Mouse (Mus musculus): ENCODE measurements around the gene Phc2.
A peak's percentile ranks its signal among the peaks of the same experiment; 100 is the strongest.

Phc2 gene

DNA sequence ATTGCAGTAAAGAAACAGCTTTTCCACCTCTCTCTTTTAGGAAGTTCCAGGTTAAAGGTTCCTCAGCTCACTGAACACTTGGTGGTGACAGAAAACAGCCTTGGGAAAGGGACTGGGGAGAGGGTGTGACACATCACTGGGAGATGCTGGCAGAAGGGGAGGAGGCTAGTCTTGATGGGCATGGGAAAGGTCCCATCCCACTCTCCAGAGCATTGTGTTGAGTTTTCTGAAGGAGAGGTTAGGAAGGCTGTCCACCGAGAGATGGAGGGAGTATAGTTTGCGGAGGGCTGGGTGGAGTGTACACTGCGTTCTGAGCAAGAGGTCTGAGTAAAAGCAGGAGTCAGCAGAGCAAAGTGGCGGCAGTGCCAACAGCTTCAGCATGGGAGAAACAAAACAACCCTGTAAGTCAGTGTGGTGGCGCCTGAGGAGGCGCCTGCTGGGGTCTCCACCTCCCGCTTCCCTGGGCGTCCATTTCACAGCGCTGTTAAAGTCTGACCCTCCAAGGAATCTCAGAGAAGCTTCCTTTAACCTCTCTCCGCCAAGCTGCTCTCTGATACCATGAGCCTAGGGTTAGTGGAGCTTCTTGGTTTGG lies 88.0 kb downstream of the Phc2 start:
- peak; percentile 37 for DNase-seq (ENCODE audit: low spot score)

DNA sequence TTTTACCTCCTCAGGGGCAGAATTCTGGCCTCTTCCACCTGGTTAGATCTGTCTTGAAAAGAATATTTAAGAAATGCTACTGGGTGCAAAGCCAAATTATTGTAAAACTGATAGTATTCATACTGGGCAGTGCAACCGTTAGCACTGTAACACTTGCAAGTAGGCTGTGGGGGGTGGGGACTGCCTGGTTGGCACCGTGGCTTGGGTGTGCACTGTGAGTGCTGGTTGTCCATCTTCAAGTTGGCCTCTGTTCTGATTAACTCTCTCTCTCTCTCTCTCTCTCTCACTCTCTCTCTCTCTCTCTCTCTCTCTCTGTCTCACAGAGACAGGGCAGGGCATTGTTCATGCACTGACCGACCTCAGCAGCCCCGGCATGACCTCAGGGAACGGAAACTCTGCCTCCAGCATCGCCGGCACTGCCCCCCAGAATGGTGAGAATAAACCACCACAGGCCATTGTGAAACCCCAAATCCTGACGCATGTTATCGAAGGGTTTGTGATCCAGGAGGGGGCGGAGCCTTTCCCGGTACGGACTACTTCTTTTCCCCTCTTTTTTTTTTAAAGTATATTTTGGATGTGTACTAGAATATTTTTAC lies 88.6 kb downstream of the Phc2 start:
- no peak for DNase-seq (ENCODE audit: low spot score)

DNA sequence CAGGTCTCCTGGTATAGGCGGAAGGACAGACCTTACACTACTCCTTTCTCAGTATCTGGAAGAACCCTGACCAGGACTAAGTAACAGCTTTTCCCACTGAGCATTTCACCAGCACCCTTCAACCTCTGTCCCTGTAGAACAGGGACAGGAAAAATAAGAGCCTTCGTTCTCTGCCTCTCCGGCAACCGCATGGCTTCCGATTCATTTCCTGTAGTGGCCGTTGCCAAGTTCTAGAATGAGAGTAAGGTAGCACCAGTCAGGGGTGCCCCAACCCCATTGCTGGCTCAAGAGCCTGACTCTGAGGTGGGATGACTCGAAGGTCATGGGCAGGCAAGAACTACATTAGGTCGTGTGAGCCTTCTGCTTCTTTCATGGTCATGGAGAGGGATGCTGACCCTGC lies 90.7 kb downstream of the Phc2 start:
- no peak for DNase-seq (ENCODE audit: low spot score)

DNA sequence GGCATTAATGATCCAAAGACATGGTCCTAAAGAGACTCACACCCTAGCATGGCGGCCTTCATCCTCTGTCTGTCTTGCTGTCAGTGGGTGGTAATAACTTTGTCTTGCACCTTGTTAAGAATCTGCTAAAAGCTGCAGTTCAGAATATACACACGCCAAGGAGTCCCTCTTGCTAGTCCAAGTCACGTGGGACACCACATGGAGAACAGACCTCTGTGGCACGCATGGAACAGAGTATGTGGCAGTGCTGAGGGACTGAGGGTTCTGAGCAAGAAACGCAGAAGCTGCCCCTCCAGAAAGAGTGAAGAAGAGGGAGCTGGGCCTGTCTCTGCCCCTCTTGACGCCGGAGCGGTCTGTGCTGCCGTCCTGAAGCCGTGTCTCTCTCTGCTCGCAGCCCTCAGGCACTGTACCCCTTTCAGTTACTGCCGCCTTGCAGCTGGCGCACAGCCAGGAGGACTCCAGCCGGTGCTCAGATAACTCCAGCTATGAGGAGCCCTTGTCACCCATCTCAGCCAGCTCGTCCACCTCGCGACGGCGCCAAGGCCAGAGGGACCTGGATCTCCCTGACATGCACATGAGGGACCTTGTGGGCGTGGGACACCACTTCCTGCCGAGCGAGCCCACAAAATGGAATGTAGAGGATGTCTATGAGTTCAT lies 93.2 kb downstream of the Phc2 start:
- DNase-seq (ENCODE audit: low spot score): no peak

DNA sequence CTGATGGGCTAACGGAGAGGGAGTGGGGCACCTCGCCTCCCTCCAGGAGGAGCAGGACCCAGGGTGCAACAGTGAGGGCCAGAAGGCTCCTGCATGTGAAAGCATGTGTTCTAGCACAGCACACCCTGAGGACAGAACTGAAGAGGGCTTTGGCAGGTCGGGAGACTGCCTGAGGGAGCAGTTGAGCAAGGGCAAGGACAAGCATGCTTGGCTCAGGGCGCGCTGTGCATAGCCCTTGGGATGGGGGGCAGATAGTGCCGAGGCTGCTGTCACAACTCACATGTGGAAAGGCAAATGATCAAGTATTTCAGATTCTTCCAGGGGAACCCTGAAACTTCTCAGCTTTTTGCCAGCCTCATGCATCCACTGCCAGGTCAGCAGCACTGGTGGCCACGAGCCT lies 93.8 kb downstream of the Phc2 start:
- DNase-seq (ENCODE audit: low spot score): no peak

DNA sequence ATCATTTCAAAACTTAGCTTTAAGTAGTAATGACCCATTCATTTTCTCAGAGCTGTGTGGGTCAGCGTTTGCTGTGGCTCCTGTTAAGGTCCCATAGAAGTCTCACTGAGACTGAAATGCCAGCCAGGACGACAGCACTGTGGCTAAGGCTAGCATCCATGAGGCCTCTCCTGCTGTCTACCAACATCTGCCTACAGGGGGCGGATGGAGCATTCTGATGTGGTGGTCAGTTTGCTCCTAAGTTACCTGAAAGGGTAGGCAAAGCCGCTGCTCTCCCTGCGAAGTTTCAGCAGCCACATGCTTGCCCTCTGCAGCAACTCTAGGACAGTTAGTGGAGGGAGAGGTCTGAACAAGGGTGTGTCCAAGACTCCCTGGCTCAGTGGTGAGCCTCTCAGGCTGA lies 96.5 kb downstream of the Phc2 start:
- DNase-seq (ENCODE audit: low spot score): no peak

DNA sequence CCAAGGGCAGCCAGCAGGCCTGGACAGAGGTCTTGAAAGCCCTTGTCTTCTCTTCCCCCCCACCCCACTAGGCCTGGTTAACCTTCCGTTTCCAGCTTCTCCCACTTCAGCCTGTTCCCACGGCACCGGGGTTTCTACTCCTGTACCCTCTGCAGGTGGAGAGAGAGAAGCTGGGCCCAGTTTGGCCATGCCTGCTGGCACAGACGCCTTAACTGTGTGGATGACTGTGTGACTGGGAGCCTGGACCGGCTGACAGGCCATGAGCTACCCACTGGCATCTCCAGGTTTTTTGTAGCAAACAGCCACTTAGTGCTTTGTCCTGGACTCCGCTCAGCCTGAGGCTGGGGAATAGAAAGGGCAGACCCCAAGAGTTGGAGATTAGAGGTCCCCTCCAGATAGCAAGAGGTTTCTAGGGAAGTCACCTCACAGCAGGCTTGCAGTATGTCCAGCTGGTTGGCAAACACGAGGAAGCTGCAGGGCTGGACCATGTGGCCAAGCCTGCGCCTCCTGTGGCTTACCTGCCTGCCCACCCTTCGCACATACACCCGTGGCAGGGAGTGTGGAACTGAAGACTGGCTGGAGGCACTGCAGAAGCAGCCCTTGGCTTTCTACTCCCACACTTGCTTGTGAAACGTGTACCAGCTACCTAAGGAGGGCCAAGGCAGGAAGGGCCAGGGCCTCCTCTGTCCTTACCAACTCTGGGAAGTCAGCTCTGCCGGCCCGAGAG lies 97.7 kb downstream of the Phc2 start:
- no peak for DNase-seq (ENCODE audit: low spot score)

DNA sequence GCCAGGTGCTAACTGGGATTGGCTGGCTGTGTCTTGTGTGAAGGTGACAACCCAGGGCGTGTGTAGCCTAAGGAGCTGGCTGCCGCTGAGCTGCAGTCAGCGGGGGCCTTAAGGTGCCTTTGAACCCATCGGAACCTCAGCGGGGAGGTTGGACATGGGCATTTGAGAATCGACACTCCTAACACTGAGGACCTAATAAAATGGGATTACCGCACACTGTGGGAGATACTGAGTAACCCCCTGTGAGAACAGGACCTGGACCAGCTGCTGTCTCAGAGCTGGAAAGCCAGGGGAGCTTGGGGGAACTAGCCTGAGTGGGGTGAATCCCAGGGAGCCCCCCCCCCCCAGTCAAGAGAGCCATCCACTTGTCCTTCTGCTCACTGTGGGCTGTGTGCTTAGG lies 99.1 kb downstream of the Phc2 start:
- no peak for DNase-seq (ENCODE audit: low spot score)

DNA sequence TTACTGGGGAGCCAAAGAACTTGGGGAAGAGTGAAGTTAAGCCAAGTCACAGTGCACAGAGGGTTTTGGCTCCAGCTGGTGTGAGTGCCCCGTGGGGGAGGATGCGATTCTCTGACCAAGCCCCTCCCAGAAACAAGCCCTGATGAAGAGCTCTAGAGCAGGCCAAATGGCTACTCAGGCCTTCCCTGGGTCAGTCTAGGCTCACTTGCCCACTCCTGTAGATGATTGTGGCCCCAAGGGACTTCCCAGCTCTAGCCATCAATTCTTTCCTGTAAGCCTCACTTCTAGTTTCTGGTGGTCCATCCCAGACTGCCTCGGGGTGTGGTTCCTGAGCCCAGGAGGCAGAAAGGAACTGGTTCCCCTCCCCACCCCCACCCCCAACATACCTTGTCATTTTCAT lies 100.6 kb downstream of the Phc2 start, which contains the start of gene A3galt2:
TSS of gene A3galt2 (plus strand) at position 301 of the 400 bp plus-strand sequence.
- no peak for DNase-seq (ENCODE audit: low spot score)

DNA sequence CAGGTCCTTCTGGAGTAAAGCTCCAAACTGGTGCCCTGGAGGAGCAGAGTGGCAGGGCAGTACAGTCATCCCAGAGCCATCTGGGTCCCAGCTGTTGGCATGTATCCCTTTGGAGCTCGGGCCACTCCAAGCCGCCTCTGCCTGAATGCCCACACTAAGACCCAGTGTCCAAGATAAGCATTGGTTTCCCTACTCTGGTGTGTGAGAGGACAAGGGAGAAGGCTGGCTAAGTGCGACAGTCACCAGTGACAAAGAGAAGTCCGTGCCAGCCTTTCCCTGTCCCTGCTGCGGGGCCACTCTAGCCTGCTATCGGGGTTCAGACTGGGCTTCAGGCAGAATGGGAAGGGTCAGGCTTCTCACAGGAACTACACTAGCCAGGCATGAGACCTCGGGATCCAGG lies 101.4 kb downstream of the Phc2 start:
- DNase-seq (ENCODE audit: low spot score): no peak

DNA sequence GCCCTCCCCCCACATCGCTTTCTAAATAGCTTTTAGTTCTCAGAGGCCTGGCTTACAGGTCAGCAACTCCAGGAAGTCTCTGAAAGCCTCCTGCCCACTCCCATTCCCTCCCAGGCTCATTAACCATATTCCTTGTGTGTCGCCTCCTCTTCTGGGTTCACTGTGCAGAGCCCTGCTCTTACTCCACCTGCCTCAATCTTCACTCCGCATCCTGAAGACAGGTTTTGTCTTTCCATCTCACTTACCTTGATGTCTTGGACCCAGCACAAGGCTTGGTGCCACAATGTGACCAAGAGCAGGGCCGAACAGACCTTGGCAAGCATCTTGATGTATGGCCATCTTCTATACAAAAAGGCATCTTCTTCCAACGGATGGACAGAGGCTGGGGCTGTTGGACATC lies 104.7 kb downstream of the Phc2 start:
- no peak for DNase-seq (ENCODE audit: low spot score)

DNA sequence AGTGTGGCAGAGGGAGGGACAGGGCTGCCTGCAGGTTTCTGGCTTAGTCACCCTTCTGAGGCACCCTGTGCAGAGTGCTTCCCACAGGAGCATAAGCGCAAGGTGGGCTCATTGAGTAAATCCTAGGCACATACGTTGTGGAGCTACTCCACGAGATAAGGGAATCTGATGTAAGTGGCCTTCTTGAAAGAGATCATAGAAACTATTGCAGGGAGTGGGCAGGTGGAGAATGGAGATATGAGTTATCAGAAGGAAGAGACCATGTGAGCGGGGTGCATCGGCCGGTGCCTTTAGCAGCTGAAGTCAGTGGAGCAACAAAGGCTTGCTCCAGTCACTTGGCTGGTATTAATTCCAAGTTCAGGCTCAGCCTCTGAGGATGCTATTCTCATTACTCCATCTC lies 105.5 kb downstream of the Phc2 start:
- DNase-seq (ENCODE audit: low spot score): no peak

DNA sequence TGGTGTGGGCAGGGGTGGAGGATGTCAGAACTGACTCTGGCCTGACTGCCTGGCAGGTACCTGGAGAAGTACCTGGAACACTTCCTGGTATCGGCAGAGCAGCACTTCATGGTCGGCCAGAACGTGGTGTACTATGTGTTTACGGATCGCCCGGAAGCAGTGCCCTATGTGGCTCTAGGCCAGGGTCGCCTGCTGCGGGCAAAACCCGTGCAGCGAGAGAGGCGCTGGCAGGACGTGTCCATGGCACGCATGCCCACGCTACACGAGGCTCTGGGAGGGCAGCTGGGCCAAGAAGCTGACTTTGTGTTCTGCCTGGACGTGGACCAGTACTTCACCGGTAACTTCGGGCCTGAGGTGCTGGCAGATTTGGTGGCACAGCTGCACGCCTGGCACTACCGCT lies 112.4 kb downstream of the Phc2 start:
- no peak for DNase-seq (ENCODE audit: low spot score)

DNA sequence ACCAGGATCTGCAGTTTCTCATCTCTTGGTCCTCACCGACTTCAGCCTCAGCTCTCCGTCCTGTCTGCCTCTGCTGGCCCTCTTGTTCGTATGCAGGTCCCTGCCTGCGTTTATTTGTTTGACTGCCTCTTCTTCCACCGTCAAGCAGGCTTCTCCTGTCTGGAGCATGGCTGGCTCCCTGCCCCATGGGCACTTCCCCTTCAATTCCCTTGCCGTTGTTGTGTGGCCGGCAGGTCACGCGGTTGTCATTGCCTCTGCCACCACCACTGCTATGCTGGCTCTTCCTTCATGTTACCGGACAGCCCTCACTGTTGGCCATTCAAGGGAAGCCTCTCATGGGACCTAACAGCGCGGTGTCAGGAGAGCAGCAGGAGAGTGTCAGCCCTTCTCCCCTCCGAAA lies 113.6 kb downstream of the Phc2 start:
- no peak for DNase-seq (ENCODE audit: low spot score)

DNA sequence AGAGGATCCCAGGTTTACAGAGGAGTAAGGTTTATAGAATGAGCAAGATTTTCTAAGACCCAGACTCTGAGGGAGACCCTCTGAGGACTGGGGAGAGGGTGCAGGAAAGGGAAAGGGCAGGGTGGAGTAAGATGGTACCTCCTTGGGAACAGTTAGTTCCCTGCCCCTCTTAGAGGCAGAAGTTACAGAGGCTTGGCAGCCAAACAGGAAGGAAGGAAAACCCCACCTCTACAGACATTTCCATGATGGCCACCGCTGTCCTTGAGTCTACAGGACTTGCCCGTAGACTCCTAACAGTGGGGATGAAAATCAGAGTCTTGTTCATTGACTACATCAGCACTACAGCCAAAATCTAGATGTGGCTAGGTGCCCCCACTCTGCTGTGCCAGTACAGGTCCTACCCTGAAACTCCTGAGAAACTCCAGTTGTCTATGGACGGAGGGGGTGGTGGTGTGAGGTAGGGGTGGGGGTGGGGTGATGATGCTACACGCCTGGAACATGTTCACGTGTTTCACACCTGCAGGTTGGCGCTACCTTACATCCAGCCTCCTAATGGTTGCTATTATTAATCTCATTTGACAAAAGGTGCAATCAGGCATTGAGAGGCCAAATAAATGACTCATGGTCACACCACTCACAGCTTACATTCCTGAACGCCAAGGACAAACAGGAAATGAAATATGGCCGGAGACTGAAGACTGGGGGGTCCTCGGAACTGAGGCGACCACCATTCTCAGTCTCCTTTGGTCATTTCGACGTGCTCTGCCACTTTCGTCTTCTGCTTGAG lies 115.3 kb downstream of the Phc2 start:
- DNase-seq (ENCODE audit: low spot score): no peak

DNA sequence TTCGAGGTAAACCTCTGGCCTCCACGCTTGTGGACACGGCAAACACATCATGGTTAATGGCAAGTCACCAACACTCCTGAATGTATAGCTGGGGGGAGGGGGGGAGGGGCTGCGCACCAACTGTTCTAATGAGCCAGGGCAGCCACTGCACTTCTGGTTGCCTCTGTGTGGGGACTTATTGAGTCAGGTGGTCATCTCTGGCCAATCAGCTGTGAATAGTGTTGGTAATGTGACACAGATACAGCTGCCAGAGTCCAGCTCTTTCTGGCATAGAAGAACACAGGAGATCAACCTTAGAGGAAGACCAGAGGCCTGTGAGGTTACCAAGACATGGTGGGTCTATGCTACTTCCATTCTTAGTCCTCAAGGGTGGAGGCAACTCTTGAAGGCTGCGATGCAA lies 116.2 kb downstream of the Phc2 start:
- no peak for DNase-seq (ENCODE audit: low spot score)

DNA sequence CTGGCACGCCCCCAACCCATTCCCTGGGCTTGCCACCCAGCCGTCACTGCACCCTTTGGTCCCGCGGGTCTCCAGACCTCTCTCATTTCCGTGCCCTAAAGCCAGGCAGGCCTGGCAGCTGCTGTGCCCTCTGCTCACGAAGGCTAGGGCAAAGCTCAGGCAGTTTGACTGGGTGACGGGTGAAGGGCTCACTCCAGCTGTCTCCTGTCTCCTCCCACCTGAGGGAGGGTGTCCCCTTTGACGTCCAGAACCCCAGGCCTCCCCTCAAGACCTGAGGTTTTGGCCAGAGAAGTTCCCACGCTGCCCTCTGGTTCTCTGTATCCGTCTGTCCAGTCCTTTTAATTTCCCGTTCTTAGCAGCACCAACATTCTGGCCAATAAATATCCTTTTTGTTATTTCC lies 119.3 kb downstream of the Phc2 start:
- no peak for DNase-seq (ENCODE audit: low spot score)

DNA sequence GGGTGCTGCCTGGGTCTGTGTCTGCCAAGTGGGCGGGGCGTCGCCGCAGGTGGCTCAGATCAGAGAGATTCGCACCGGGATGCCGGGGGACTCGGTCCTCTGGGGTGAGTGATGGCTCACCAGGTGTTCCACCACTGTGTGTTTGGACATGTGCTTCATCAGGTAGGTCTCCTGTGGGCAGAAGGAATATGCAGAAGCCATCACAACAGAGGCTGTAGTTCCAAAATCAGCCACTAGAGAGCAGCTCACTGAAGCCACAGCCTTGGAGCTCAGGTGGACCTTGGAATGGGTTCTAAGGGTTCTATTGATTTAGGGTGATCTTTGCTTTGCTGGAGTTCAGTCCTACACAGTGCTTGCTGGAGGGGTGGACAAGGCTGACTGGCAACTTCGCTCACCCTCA lies 120.0 kb downstream of the Phc2 start:
- no peak for DNase-seq (ENCODE audit: low spot score)

DNA sequence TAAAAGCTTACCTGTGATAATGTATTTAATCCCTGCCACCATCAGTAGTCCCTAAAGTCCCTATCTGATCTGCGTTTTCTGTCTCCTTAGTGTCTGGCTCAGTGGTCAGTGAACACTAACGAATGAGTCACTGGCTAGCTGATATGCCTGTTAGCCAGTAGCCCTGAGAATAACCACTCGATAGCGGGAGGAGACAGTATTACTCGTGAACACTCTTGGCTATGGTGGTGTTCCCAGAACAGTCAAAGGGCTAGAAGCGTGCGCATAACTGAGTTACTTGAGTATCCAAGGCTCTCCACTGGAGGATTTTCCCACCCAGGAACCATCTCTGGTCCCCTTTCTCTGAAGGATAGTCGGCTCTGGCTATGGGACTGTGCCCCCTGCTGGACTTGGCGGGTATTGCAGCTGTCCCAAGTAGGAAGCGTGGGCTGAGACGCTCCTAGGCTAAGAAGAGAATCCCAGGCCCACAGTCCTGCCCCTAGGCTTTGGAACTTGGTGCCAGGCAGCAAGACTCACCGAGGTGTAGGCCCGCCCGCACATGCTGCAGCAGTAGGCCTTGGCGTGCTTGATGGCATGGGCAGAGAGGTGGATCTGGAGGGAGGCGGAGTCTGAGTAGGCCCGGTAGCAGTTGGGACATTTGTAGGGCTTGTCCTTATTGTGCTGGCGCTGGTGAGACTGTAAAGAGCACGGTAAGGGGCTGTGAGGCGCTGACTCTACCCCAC lies 122.2 kb downstream of the Phc2 start:
- peak; percentile 57 for DNase-seq (ENCODE audit: low spot score)

DNA sequence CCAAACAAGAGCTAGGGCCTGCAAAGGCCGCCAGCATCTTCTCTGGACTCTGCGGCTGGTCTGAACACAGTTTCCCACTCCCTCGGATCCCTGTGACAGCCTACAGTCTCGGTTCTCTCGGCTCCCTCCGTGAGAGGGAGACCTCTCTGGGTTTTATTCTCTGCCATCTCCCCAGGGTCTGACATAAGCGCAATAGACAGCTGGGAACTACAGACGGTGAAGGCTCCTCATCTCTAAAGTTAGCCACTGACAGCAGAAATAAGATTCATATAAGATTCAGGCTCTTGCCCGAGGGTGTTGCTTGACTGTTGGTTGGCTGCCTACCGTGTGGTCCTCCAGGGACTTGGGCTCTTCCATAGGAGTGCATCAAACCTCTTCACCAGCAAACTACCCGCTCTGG lies 123.1 kb downstream of the Phc2 start:
- DNase-seq (ENCODE audit: low spot score): no peak

DNA sequence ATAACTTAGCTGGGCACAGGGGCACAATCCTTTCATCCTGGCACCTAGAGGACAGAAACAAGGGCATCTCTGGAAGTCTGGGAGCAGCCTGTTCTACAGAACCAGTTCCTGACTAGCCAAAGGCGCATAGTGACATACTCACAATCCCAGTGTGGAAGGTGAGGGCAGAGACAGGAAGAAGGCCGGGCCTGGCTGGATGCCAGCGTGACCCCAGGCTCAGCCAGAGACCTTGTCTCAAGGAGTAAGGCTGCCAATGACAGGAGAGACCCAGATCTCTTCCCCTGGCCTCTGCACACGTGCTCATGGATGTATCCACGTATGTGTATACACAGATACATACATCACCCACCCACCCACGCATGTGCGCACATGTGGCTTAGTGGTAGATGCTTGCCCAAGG lies 127.5 kb downstream of the Phc2 start:
- DNase-seq (ENCODE audit: low spot score): no peak

DNA sequence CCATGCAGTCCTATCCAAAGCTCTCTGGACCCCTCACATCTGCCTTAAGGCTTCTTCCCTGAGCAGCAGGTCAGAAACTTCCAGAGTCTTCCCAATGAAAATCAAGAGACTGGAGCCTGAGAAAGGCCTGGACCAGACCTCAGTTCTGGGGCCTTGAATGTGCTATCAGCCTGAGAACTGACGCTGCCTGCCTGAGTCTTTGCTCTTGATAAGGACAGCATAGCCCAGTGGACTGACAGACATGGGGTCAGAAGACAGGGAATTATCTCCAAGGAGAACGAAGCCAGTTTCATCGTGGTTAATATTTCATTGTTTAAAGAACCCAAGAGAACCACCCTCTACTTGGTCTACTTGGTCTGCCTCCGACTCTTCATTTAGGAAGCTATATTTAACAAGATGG lies 128.1 kb downstream of the Phc2 start:
- no peak for DNase-seq (ENCODE audit: low spot score)
